Mouse (Mus musculus) thymus, postnatal 36 days (tissue): Measurements from ENCODE around the gene Prkg2.

Experiments
- DNase-seq, 2 experiments: peaks; one replicate each; pipeline ENCODE4 v3.0.0; 2022; ENCODE audit warnings: mixed read lengths in 2 of 2

The Prkg2 gene

GRCm38 (mm10) chr5:99036596-99037441 lies at the start of gene Prkg2:
Gene Prkg2 (minus strand): TSS chr5:99037351.
- no peak for DNase-seq

GRCm38 (mm10) chr5:99083955-99084354 lies 46.8 kb upstream of the Prkg2 start:
- no peak for DNase-seq

GRCm38 (mm10) chr5:99078375-99078774 lies 41.2 kb upstream of the Prkg2 start:
- no peak for DNase-seq

- no peak for DNase-seq
Measured at GRCm38 (mm10) chr5:99068391-99068790, 31.2 kb upstream of the Prkg2 start.

GRCm38 (mm10) chr5:99062582-99062981 lies 25.4 kb upstream of the Prkg2 start:
- no peak for DNase-seq

GRCm38 (mm10) chr5:99039021-99039420 lies 1.9 kb upstream of the Prkg2 start:
- no peak for DNase-seq

- no peak for DNase-seq
Measured at GRCm38 (mm10) chr5:99037442-99037811, 276 bp upstream of the Prkg2 start.

GRCm38 (mm10) chr5:99035961-99036360 lies 1.2 kb downstream of the Prkg2 start:
- DNase-seq, result no peak

GRCm38 (mm10) chr5:99031551-99032149 lies 5.5 kb downstream of the Prkg2 start:
- DNase-seq, result no peak

GRCm38 (mm10) chr5:99026343-99026742 lies 10.8 kb downstream of the Prkg2 start:
- DNase-seq, result no peak

GRCm38 (mm10) chr5:99019709-99020108 lies 17.4 kb downstream of the Prkg2 start:
- DNase-seq, result no peak

- no peak for DNase-seq
Measured at GRCm38 (mm10) chr5:99015140-99015539, 22.0 kb downstream of the Prkg2 start.

- no peak for DNase-seq
Measured at GRCm38 (mm10) chr5:99010448-99011151, 26.6 kb downstream of the Prkg2 start.

GRCm38 (mm10) chr5:98998104-98998503 lies 39.0 kb downstream of the Prkg2 start:
- no peak for DNase-seq

GRCm38 (mm10) chr5:98995767-98996166 lies 41.4 kb downstream of the Prkg2 start:
- no peak for DNase-seq

- DNase-seq, result no peak
Measured at GRCm38 (mm10) chr5:98991600-98991999, 45.6 kb downstream of the Prkg2 start.

GRCm38 (mm10) chr5:98987634-98988033 lies 49.5 kb downstream of the Prkg2 start:
- DNase-seq, result no peak

GRCm38 (mm10) chr5:98987116-98987515 lies 50.0 kb downstream of the Prkg2 start:
- no peak for DNase-seq

- no peak for DNase-seq
Measured at GRCm38 (mm10) chr5:98986459-98986858, 50.7 kb downstream of the Prkg2 start.

- DNase-seq, result no peak
Measured at GRCm38 (mm10) chr5:98986011-98986410, 51.1 kb downstream of the Prkg2 start.

- no peak for DNase-seq
Measured at GRCm38 (mm10) chr5:98985077-98985476, 52.1 kb downstream of the Prkg2 start.

GRCm38 (mm10) chr5:98981304-98981703 lies 55.8 kb downstream of the Prkg2 start:
- DNase-seq, result no peak

GRCm38 (mm10) chr5:98978316-98978715 lies 58.8 kb downstream of the Prkg2 start:
- no peak for DNase-seq
